Mouse (Mus musculus) olfactory bulb, adult 2 months (tissue): ENCODE data around the gene Ramp3.

ENCODE experiments used
- CTCF ChIP-seq: fragments of 200-500 bp; IDR thresholded peaks from 2 replicates; pipeline ENCODE4 v1.5.1; 2012; ENCODE audit warnings: low read depth, mild to moderate bottlenecking, low read length, moderate library complexity; ENCODE audit not compliant: insufficient read depth
- POLR2A ChIP-seq: fragments of 200-500 bp; IDR thresholded peaks from 2 replicates; pipeline ENCODE4 v1.6.1; 2012; ENCODE audit warnings: mild to moderate bottlenecking, low read depth, low read length, moderate library complexity; ENCODE audit not compliant: insufficient read depth

DNA sequence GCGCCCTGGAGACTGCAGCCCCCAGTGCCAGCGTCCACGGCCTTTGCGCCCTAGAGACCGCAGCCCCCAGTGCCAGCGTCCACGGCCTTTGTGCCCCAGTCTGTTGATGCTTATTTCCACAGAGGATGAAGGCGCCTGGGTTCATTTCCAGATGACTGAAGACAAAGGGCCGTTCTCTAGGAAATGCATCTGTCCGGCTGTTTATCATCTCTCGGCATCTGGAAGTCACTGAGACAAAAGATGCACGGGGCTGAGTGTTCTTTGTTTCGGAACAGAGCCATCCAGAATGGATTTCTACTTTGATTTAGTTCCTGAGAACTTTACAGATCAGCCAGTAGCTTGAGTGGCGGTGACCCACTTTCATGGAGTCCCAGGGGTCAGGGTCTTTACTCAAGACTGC lies 2.9 kb downstream of the Ramp3 start:
- TF ChIP-seq CTCF (no peak), POLR2A (no peak)
